Mouse (Mus musculus): ENCODE data around the gene Arl11.
"Not testable (repeated sequence)": the region's sequence is repeated elsewhere in the genome, so short reads cannot be mapped to it uniquely, and the experiment has no call there.

Gene Arl11

GRCm38 (mm10) chr14:61309593-61309992 is at the start of gene Arl11:
Gene Arl11 (plus strand): TSS chr14:61309753.
- DNase-seq = no peak

GRCm38 (mm10) chr14:61267908-61268475 is 41.6 kb upstream of the Arl11 start:
- no peak for DNase-seq

- DNase-seq = no peak
These were observed 34.9 kb upstream of the Arl11 start for GRCm38 (mm10) chr14:61274414-61275198.

- DNase-seq = no peak
These were observed 32.3 kb upstream of the Arl11 start for GRCm38 (mm10) chr14:61277285-61277684.

GRCm38 (mm10) chr14:61278676-61279300 is 30.8 kb upstream of the Arl11 start:
- no peak for DNase-seq

GRCm38 (mm10) chr14:61288606-61289286 is 20.8 kb upstream of the Arl11 start:
- DNase-seq = no peak

- DNase-seq = peak; percentile 11
These were observed 18.9 kb upstream of the Arl11 start for GRCm38 (mm10) chr14:61290664-61291063.

GRCm38 (mm10) chr14:61293884-61294737 is 15.4 kb upstream of the Arl11 start:
- peak; percentile 47 for DNase-seq

GRCm38 (mm10) chr14:61294738-61295079 is 14.8 kb upstream of the Arl11 start:
- peak; percentile 23 for DNase-seq

GRCm38 (mm10) chr14:61299810-61300209 is 9.7 kb upstream of the Arl11 start:
- DNase-seq = no peak

GRCm38 (mm10) chr14:61301323-61301722 is 8.2 kb upstream of the Arl11 start:
- DNase-seq = no peak

- no peak for DNase-seq
These were observed 7.1 kb upstream of the Arl11 start for GRCm38 (mm10) chr14:61302428-61302827.

- DNase-seq = no peak
These were observed 5.5 kb upstream of the Arl11 start for GRCm38 (mm10) chr14:61303969-61304609.

- DNase-seq = no peak
These were observed 651 bp downstream of the Arl11 start for GRCm38 (mm10) chr14:61310036-61310772.

- no peak for DNase-seq
These were observed 1.4 kb downstream of the Arl11 start for GRCm38 (mm10) chr14:61310963-61311362.

GRCm38 (mm10) chr14:61316861-61317260 is 7.3 kb downstream of the Arl11 start:
- peak; percentile 35 for DNase-seq

- no peak for DNase-seq
These were observed 11.2 kb downstream of the Arl11 start for GRCm38 (mm10) chr14:61320765-61321164.

- DNase-seq = no peak
These were observed 11.6 kb downstream of the Arl11 start for GRCm38 (mm10) chr14:61321200-61321599.

- DNase-seq = no peak
These were observed 13.2 kb downstream of the Arl11 start for GRCm38 (mm10) chr14:61322740-61323139.

- DNase-seq = not testable (repeated sequence)
These were observed 17.5 kb downstream of the Arl11 start for GRCm38 (mm10) chr14:61327007-61327406.

Measured in kidney, adult 11 months (tissue).